Mouse (Mus musculus) ES-Bruce4 (cell line): ENCODE results near the gene Mtg2. TPM values are rescaled to one million over a fixed set of nuclear protein-coding genes. Genes with fewer than 3 reads are reported as not detected.

Experiments used
- H3K27ac ChIP-seq: 2 replicates; pipeline ENCODE4 v1.5.1; 2012; ENCODE audit warnings: low read length, inconsistent platforms; ENCODE audit not compliant: insufficient read depth
- H3K27me3 ChIP-seq: 2 replicates; pipeline ENCODE4 v1.6.1; 2012; ENCODE audit warnings: mild to moderate bottlenecking, low read length, inconsistent platforms; ENCODE audit not compliant: control insufficient read depth, poor library complexity, insufficient read depth, severe bottlenecking
- H3K36me3 ChIP-seq: 2 replicates; pipeline ENCODE4 v1.6.1; 2012; ENCODE audit warnings: inconsistent platforms, mild to moderate bottlenecking, low read length, moderate library complexity; ENCODE audit not compliant: control insufficient read depth, poor library complexity, insufficient read depth, severe bottlenecking
- H3K4me1 ChIP-seq: one replicate; pipeline ENCODE4 v1.8.1; 2011; ENCODE audit warnings: low read length; ENCODE audit not compliant: control insufficient read depth, insufficient read depth
- H3K4me3 ChIP-seq: 2 replicates; pipeline ENCODE4 v1.5.1; 2011; ENCODE audit warnings: low read depth, mild to moderate bottlenecking, low read length
- H3K9ac ChIP-seq: 2 replicates; pipeline ENCODE4 v1.6.1; 2012; ENCODE audit warnings: low read depth, mild to moderate bottlenecking, inconsistent platforms; ENCODE audit not compliant: poor library complexity, severe bottlenecking
- H3K9me3 ChIP-seq: replicated peaks from 2 replicates; pipeline ENCODE4 v1.6.1; 2012; ENCODE audit warnings: mild to moderate bottlenecking, low read length, inconsistent platforms; ENCODE audit not compliant: control insufficient read depth, poor library complexity, insufficient read depth, severe bottlenecking
- CTCF ChIP-seq: IDR thresholded peaks from one replicate; pipeline ENCODE4 v1.8.1; 2011; ENCODE audit warnings: low read depth, low read length
- EP300 ChIP-seq: IDR thresholded peaks from 2 replicates; pipeline ENCODE4 v1.6.1; 2011; ENCODE audit warnings: low read depth, low read length; ENCODE audit not compliant: insufficient read depth
- POLR2A ChIP-seq: IDR thresholded peaks from one replicate; pipeline ENCODE4 v1.8.1; 2011; ENCODE audit warnings: low read length; ENCODE audit not compliant: insufficient read depth
- polyA plus RNA-seq: library from polyadenylated mRNA; stranded (reverse); fragments of >200 nt; gene quantifications from 2 replicates; pipeline ENCODE4 v1.2.4, GENCODE M21; 2011; ENCODE audit warnings: low read depth; ENCODE audit not compliant: missing spikeins, insufficient read depth, insufficient read length

The Mtg2 gene
- polyA plus RNA-seq, 1 experiment, result 14.7 TPM

- no peaks in the 10 kb centered on the region for H3K27me3 ChIP-seq
- H3K4me1 ChIP-seq, result no peaks in the 10 kb centered on the region
- no peak for TF ChIP-seq EP300
- TF ChIP-seq CTCF, result no peak
- TF ChIP-seq POLR2A, result no peak
- H3K27ac ChIP-seq, result no peak overlapping the region
- H3K4me3 ChIP-seq, result no peak overlapping the region
- H3K9ac ChIP-seq, result no peak overlapping the region
- no peaks in the 10 kb centered on the region for H3K36me3 ChIP-seq
- H3K9me3 ChIP-seq, result no peaks in the 10 kb centered on the region
These were observed 63.5 kb downstream of the Mtg2 start for GRCm38 (mm10) chr2:180133911-180134310.

GRCm38 (mm10) chr2:180135414-180135813, 65.0 kb downstream of the Mtg2 start:
- no peaks in the 10 kb centered on the region for H3K36me3 ChIP-seq
- no peak overlapping the region for H3K4me3 ChIP-seq
- no peak overlapping the region for H3K9ac ChIP-seq
- H3K27ac ChIP-seq, result no peak overlapping the region
- no peaks in the 10 kb centered on the region for H3K4me1 ChIP-seq
- no peak for TF ChIP-seq CTCF
- TF ChIP-seq EP300, result no peak
- no peak for TF ChIP-seq POLR2A
- no peaks in the 10 kb centered on the region for H3K9me3 ChIP-seq
- no peaks in the 10 kb centered on the region for H3K27me3 ChIP-seq

Other genes with a start within 250 kb of the Mtg2 start
- gene Taf4, start 93.9 kb upstream of the Mtg2 start, polyA plus RNA-seq, result 22.4 and 26.4 TPM in 2 replicates
- gene Lsm14b, start 45.6 kb upstream of the Mtg2 start, polyA plus RNA-seq, result 55.6 and 59.8 TPM in 2 replicates
- gene Psma7, start 28.2 kb upstream of the Mtg2 start, polyA plus RNA-seq, result 257 and 264 TPM in 2 replicates
- gene Ss18l1, start 28.1 kb upstream of the Mtg2 start, polyA plus RNA-seq, result 5.1 TPM in 2 replicates
- gene Hrh3, start 33.9 kb downstream of the Mtg2 start, polyA plus RNA-seq, result 0.24 TPM in 1 of 2 replicates, not detected in the other
- gene Osbpl2, start 48.7 kb downstream of the Mtg2 start, polyA plus RNA-seq, result 18.0 and 18.9 TPM in 2 replicates
- 50.0 and 54.3 TPM in 2 replicates for gene Adrm1, start 100.9 kb downstream of the Mtg2 start, polyA plus RNA-seq
- 141 and 145 TPM in 2 replicates for gene Lama5, start 155.3 kb downstream of the Mtg2 start, polyA plus RNA-seq
- 1,612 and 1,632 TPM in 2 replicates for gene Rps21, start 186.8 kb downstream of the Mtg2 start, polyA plus RNA-seq
- 13.2 and 14.5 TPM in 2 replicates for gene Cables2, start 202.9 kb downstream of the Mtg2 start, polyA plus RNA-seq
- gene Rbbp8nl, start 219.3 kb downstream of the Mtg2 start, polyA plus RNA-seq, result 1.7 and 1.8 TPM in 2 replicates